Mouse (Mus musculus): Measurements from ENCODE around the gene Ndufa1. TPM values are rescaled to one million over a fixed set of nuclear protein-coding genes. Genes with fewer than 3 reads are reported as not detected.
"Not testable (repeated sequence)": the region's sequence is repeated elsewhere in the genome, so short reads cannot be mapped to it uniquely, and the experiment has no call there.

Gene Ndufa1
- 250 TPM for polyA plus RNA-seq (2012; fragmentation: generic; extraction: Trizol)

DNA sequence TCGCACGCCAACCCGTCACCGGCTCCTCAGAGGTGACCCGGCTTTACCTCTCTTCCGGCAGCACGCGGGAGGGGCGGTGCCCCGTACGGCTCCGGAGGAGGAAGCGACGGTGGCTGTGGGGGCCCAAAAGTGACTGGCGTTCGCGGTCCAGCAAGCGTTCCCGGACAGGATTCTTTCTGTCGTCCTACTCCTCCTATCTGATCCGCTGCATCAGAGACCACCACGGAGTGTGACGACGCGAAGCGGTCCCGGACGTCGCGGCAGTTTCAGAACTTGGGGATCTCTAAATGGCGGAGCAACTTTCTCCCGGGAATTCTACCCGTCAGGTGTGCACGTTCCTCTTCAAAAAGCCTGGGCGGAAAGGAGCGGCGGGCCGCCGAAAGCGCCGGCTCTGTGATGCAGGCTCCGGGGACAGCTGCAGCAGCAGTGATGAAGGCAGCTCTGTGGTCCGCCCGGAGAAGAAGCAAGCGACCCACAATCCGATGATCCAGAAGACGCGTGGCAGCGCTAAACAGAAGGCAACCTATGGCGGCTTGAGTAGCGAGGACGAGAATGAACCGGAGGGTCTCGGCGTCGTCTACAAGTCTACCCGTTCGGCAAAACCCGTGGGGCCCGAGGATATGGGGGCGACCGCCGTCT lies at the start of gene Ndufa1, which contains the start of gene Rnf113a1:
Gene Ndufa1 (minus strand): TSS at position 59 of the 639 bp plus-strand sequence.
Gene Rnf113a1 (plus strand): TSS at position 141 of the 639 bp plus-strand sequence.
- no peaks in the 10 kb centered on the region for H3K79me2 ChIP-seq (ENCODE audit: control insufficient read depth, insufficient read depth)
- peak within 1 kb of the TSS; percentile 72 for H3K4me2 ChIP-seq (ENCODE audit: low read depth)
- H3K36me3 ChIP-seq (ENCODE audit: control insufficient read depth, insufficient read depth), result no peaks in the 10 kb centered on the region
- no peak within 1 kb of the TSS for H3ac ChIP-seq (ENCODE audit: control insufficient read depth, insufficient read length)
- peak; percentile 56 for TF ChIP-seq POLR2A (IDR thresholded peaks at IDR 0.05; ENCODE audit: insufficient read length, low read depth)
- TF ChIP-seq CEBPB (IDR thresholded peaks at IDR 0.05; ENCODE audit: insufficient read depth, poor library complexity, severe bottlenecking), result no peak
- H3K4me3 ChIP-seq, result peak within 1 kb of the TSS; percentile 65
- no peaks in the 10 kb centered on the region for H3K27me3 ChIP-seq (ENCODE audit: control insufficient read depth, insufficient read depth, insufficient read length)

GRCm38 (mm10) chrX:37222158-37222557 lies 31.2 kb upstream of the Ndufa1 start, which contains the start of gene Rhox1:
Gene Rhox1 (minus strand): TSS chrX:37222258.
- not testable (repeated sequence) for H3K27me3 ChIP-seq (ENCODE audit: control insufficient read depth, insufficient read depth, insufficient read length); H3K4me2 ChIP-seq (ENCODE audit: low read depth); H3K36me3 ChIP-seq (ENCODE audit: control insufficient read depth, insufficient read depth); H3K79me2 ChIP-seq (ENCODE audit: control insufficient read depth, insufficient read depth); H3K4me3 ChIP-seq; H3ac ChIP-seq (ENCODE audit: control insufficient read depth, insufficient read length)

DNA sequence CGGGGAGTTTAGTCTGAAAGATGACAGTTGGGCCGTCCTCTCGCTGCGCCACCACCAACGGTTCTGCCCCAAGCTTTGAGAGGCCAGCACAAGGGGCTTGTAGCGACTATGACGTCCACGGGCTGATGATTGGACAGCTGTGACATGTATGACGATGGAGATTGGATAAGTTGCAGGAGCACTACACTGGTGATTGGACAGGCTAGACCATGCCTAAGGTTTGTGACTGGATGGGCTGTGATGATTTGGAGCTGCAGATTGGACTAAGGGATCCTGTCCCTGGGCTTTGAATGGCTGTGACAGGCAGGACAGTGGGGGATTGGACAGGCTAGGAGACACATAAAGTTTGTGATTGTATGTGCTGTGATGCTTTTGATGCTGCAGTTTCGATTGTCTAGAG lies 20.0 kb upstream of the Ndufa1 start, which contains the start of gene Gm9:
Gene Gm9 (minus strand): TSS at position 101 of the 400 bp plus-strand sequence.
- Histone ChIP-seq H3K79me2 (ENCODE audit: control insufficient read depth, insufficient read depth) (no peaks in the 10 kb centered on the region), H3K4me2 (ENCODE audit: low read depth) (no peak within 1 kb of the TSS), H3ac (ENCODE audit: control insufficient read depth, insufficient read length) (no peak within 1 kb of the TSS), H3K27me3 (ENCODE audit: control insufficient read depth, insufficient read depth, insufficient read length) (peaks cover 5% of the 10 kb centered on the region), H3K4me3 (no peak within 1 kb of the TSS), H3K36me3 (ENCODE audit: control insufficient read depth, insufficient read depth) (no peaks in the 10 kb centered on the region)
- TF ChIP-seq MAX (IDR thresholded peaks at IDR 0.05; ENCODE audit: low read depth), result no peak
- no peak for TF ChIP-seq TCF12 (IDR thresholded peaks at IDR 0.05; ENCODE audit: insufficient read depth, poor library complexity, severe bottlenecking)

- Histone ChIP-seq H3K36me3 (ENCODE audit: control insufficient read depth, insufficient read depth) (no peaks in the 10 kb centered on the region), H3K79me2 (ENCODE audit: control insufficient read depth, insufficient read depth) (no peaks in the 10 kb centered on the region), H3K4me3 (no peak overlapping the region), H3K4me2 (ENCODE audit: low read depth) (no peak overlapping the region), H3ac (ENCODE audit: control insufficient read depth, insufficient read length) (no peak overlapping the region), H3K27me3 (ENCODE audit: control insufficient read depth, insufficient read depth, insufficient read length) (no peaks in the 10 kb centered on the region)
- TF ChIP-seq TCF3 (IDR thresholded peaks at IDR 0.05; ENCODE audit: insufficient read length, low read depth), result no peak
- no peak for TF ChIP-seq CEBPB (IDR thresholded peaks at IDR 0.05; ENCODE audit: insufficient read depth, poor library complexity, severe bottlenecking)
- TF ChIP-seq POLR2A (IDR thresholded peaks at IDR 0.05; ENCODE audit: insufficient read length, low read depth), result no peak
- no peak for TF ChIP-seq MYOD1 (IDR thresholded peaks at IDR 0.05; ENCODE audit: control insufficient read depth in 1 of 3, insufficient read length in 2 of 3, low read depth in 2 of 3)
- no peak for TF ChIP-seq REST (IDR thresholded peaks at IDR 0.05; ENCODE audit: insufficient read depth, insufficient read length)
- TF ChIP-seq USF1 (IDR thresholded peaks at IDR 0.05; ENCODE audit: low read depth), result no peak
- TF ChIP-seq POLR2AphosphoS2 (IDR thresholded peaks at IDR 0.05; ENCODE audit: insufficient read length, low read depth), result no peak
These were observed 7.7 kb upstream of the Ndufa1 start for GRCm38 (mm10) chrX:37198676-37199075.

GRCm38 (mm10) chrX:37191744-37192379 lies 899 bp upstream of the Ndufa1 start:
- Histone ChIP-seq H3K4me3 (peak overlapping the region; percentile 65), H3K79me2 (ENCODE audit: control insufficient read depth, insufficient read depth) (no peaks in the 10 kb centered on the region), H3K27me3 (ENCODE audit: control insufficient read depth, insufficient read depth, insufficient read length) (no peaks in the 10 kb centered on the region), H3ac (ENCODE audit: control insufficient read depth, insufficient read length) (no peak overlapping the region), H3K4me2 (ENCODE audit: low read depth) (peak overlapping the region; percentile 72), H3K36me3 (ENCODE audit: control insufficient read depth, insufficient read depth) (no peaks in the 10 kb centered on the region)
- TF ChIP-seq SRF (IDR thresholded peaks at IDR 0.05; ENCODE audit: control insufficient read depth, insufficient read length, low read depth) (no peak), TCF3 (IDR thresholded peaks at IDR 0.05; ENCODE audit: insufficient read length, low read depth) (no peak), E2F4 (IDR thresholded peaks at IDR 0.05; ENCODE audit: insufficient read depth) (no peak), MYOD1 (IDR thresholded peaks at IDR 0.05; ENCODE audit: control insufficient read depth in 1 of 3, insufficient read length in 2 of 3, low read depth in 2 of 3) (no peak), CEBPB (IDR thresholded peaks at IDR 0.05; ENCODE audit: insufficient read depth, poor library complexity, severe bottlenecking) (no peak), MAX (IDR thresholded peaks at IDR 0.05; ENCODE audit: low read depth) (no peak), REST (IDR thresholded peaks at IDR 0.05; ENCODE audit: insufficient read depth, insufficient read length) (no peak), USF1 (IDR thresholded peaks at IDR 0.05; ENCODE audit: low read depth) (no peak), TCF12 (IDR thresholded peaks at IDR 0.05; ENCODE audit: insufficient read depth, poor library complexity, severe bottlenecking) (no peak), POLR2AphosphoS2 (IDR thresholded peaks at IDR 0.05; ENCODE audit: insufficient read length, low read depth) (no peak), POLR2A (IDR thresholded peaks at IDR 0.05; ENCODE audit: insufficient read length, low read depth) (no peak), MYOG (IDR thresholded peaks at IDR 0.05; ENCODE audit: control insufficient read depth in 1 of 3, insufficient read depth in 1 of 3, insufficient read length in 2 of 3, low read depth in 2 of 3) (no peak)
